Mouse (Mus musculus): Measurements from ENCODE around the gene Vwa1.

GRCm38 (mm10) chr4:155744474-155744873 lies 30.0 kb downstream of the Vwa1 start:
- TF ChIP-seq CTCF (IDR thresholded peaks at IDR 0.05; ENCODE audit: extremely low read depth, insufficient read depth, low read length) (no peak), POLR2A (IDR thresholded peaks at IDR 0.05; ENCODE audit: extremely low read depth, insufficient read depth, low read length) (no peak)
